Mouse (Mus musculus) fibroblast of lung, adult 2 months (primary cell): Measurements from ENCODE around the gene Ppp1r13b.

Experiments
- DNase-seq: peaks from one replicate; pipeline ENCODE4 v3.0.0-alpha.2; 2011; ENCODE audit warnings: low read depth

The Ppp1r13b gene

GRCm38 (mm10) chr12:111916514-111917217 lies 8.8 kb upstream of the Ppp1r13b start:
- no peak for DNase-seq

DNA sequence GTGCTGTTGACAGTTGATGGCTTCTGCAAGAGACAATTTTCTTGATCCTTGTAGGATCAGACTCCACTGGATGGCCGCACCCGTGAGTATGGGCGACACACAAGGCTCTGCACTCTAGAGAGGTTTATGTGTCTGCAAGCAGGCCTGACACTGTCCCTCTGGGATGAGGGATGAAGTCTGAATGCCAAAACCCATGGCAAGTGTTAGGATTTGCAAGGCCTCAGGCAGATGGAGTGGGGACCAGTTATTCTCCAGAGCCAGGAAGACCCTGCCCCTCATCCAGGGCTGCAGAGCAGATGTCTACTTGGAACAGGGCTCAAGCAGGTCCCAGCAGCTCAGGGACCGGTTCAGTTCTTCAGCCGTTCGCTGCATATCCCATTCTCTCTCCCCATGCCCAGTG lies 7.9 kb upstream of the Ppp1r13b start:
- no peak for DNase-seq

- no peak for DNase-seq
Observed at GRCm38 (mm10) chr12:111914031-111914430, 6.1 kb upstream of the Ppp1r13b start.

- no peak for DNase-seq
Observed at GRCm38 (mm10) chr12:111912802-111913201, 4.9 kb upstream of the Ppp1r13b start.

- DNase-seq, result no peak
Observed at GRCm38 (mm10) chr12:111911796-111912195, 3.9 kb upstream of the Ppp1r13b start.

GRCm38 (mm10) chr12:111911171-111911760 lies 3.4 kb upstream of the Ppp1r13b start:
- DNase-seq, result no peak

GRCm38 (mm10) chr12:111908997-111909550 lies 1.2 kb upstream of the Ppp1r13b start:
- DNase-seq, result no peak

GRCm38 (mm10) chr12:111907421-111907891 lies 454 bp downstream of the Ppp1r13b start:
- DNase-seq, result no peak

DNA sequence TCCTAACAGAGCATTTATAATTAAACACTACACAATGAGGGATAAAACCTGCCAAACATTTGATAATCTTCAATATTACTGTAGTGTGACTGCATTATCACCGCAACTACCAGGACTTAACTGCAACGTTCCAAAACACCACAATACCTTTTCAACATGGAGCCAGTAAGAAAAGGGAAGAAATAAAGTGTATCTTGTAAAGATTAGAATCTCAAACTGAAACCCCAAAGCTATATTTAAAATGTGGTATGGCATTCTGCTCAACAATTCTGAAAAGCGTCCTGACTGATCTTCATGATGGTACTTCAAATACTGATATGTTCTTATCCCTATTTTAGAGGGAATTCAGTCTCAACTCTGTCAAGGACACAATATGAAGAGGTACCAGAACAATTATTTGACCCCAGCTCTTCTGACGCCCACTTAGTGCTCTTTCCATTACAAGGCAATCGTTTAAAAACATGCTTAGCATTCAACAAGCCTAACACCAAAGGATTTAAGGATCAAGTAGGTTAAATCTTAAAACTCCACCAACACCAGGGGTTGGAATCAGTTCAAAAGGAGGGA lies 1.5 kb downstream of the Ppp1r13b start:
- DNase-seq, result no peak

GRCm38 (mm10) chr12:111902488-111902887 lies 5.4 kb downstream of the Ppp1r13b start:
- DNase-seq, result no peak

DNA sequence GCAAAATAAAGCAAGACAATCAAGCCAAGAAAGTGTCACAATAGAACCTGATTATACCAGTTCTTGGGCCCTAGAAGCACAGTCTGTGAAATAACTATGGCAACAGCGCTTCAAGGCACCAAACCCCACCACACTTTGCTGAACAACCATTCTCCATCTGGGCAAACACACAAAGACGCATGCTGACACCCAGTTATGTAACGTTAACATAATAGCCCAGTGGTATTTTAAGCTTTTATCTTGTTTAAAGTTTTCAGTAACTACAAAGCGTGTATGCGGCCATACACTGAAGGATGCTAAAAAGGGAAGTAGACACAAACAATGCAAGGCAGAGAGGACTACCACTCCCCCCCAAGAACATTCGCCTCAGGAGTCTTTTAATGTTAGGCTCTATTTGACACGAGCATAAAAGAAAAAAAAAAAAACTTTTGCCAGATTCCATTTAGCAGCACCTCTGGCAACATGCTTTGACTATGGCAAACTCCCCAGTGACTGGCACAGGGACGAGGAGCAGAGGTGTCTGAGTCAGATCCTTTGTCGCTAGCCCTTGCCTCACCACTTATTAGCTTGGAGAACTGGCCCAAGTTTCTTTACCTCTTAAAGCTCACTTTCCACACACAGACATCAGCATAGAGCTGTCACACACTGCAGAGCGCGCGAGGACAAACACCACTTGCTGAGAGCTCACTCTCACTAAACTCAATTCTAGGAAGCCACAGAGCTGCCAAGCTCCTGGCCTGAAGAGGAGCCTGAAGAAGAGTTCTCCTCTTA lies 6.6 kb downstream of the Ppp1r13b start:
- DNase-seq, result no peak

DNA sequence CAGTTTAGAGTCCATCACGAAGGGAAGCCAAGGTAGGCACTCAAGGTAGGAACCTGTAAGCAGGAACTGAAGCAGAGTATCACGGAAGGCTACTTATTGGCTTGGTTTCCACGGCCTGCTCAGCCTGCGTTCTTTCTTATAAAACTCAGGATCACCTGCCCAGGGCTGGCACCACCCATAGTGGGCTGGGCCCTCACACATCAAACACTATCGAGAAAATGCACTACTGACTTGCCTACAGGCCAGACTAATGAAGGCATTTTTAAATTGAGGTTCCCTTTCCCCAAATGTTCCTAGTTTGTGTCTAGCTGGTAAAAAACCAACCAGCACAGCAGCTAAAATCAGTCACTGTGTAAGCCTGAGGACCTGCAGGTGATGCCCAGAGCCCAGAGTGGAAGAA lies 8.3 kb downstream of the Ppp1r13b start:
- DNase-seq, result no peak

- DNase-seq, result no peak
Observed at GRCm38 (mm10) chr12:111898686-111899085, 9.2 kb downstream of the Ppp1r13b start.

DNA sequence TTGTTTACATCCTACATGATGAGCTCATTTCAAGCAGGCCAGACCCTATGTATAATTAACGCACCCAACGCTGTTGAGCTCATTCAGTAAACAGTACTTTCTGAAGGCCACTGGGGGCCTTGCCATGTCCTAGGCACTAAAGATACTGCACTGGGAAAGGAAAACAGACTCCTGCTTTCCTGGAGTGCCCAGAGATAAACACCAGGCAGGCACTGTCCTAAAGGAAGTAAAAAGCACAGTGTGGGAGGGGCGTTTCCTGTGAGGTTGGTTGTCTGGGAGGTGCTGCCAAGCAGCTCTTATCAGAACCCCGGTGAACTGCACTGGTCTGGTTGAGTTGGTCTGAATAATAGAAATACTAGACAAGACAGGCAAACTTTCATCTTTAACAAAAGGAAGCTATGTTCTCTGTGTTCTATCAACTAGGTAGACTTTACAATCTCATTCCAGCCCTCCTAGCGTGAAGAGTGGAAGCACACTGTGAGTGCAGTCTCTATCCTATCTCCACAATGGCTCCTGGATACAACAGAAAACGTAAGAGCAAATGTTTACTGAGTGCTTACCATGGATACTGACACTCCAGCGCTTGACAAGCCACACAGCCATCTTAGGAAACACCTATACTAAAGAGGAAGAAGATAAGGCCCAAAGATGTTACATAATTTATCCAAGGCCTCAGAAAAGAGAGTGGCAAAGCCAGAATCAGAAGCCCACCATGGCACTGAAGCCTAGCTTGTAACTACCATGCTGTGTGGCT lies 10.8 kb downstream of the Ppp1r13b start:
- DNase-seq, result no peak

GRCm38 (mm10) chr12:111894082-111894481 lies 13.8 kb downstream of the Ppp1r13b start:
- no peak for DNase-seq

DNA sequence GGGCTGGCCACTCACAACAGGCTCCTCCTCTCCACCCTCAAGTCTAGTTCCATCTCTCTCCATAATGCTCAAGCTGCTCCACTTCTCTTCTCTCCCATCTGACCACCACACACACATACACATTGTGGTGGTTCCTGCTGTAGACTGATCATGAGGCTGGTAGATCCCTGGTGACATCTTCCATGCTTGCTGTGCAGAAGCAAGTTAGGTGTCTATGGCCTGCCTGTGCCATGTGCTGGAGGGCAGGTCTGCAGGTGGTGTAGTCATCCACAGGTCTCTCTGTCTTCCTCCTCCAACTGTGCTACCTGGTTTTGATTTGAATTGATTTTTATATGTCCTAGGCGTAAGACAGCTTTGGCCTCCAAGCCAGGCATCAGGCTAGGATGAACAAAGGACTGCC lies 14.9 kb downstream of the Ppp1r13b start:
- DNase-seq, result no peak

DNA sequence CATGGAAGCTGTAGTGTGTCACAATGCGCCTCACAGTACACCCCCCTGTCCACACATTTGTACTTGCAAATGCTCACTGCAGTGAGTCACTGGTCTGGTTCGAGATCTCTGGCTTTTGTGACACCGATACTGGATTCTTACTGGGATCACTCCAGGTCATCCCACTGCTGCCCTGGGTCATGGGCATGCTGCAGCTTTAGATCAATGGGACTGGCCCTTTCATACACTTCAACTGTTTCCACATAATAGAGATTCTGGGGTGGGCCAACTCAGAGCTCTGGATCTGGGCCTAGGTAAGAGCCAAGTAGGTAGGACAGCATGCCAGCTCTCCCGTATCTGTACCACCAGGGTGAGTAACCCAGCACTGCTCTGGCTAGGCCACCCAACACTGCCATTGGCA lies 16.1 kb downstream of the Ppp1r13b start:
- no peak for DNase-seq

DNA sequence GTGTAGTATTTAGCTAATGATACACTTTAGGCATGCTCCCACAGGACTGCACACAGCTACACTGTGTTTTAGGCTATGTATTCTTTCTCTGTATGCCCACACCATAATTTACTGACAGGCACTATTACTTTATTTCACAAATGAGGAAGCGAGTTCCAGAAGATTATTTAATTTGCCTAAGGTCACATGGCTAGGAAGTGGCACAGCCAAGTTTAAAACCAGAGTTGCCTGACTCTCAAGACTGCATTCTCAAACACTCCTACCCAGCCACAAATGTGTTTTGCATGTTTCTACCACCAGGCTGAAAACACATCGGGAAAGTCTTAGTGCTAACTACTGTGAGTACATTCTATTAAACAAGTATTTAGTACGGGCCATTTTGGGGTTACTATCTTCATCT lies 18.7 kb downstream of the Ppp1r13b start:
- no peak for DNase-seq

DNA sequence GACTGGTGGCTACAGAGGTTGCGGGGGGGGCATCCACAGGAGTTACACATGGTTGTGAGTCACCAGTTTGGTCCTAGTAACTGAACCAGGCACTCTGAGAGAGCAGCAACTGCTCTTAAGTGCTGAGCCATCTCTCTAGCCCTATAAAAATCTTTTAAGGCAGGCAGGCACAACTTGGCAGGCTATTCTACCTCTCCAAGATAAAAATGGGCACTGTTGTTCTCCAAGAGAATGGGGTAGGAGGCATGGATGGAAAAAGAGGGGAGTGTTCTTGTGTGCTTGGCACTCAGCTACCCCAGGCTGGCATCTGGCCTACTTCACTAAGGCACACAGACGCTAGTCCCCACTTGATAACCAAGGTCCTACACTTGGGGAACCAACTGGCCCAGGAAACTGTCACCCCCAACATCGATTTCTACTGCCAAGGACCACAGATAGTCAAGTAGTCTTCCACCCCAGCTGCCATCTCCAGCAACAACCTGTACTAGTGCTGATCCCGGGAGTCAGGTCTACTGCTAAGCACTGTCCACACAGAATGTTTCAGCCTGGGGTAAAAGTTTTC lies 19.5 kb downstream of the Ppp1r13b start:
- no peak for DNase-seq

DNA sequence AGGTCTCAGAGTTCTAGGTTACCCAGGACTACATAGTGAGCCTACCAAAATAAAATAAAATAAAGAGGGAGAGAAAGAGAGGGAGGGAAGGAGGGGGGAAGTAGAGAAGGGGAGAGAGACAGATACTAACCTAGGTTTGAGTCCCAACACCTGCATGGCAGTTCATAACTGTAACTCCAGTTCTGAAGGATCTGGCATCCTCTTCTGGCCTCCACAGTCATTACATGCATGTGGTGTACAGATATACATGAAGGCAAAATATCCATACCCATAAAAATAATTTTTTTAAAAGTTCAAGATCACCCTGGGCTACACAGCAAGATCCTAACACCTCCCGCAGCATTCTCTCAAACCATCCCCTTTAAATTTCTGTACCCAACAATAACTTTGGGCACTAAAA lies 20.9 kb downstream of the Ppp1r13b start:
- no peak for DNase-seq

GRCm38 (mm10) chr12:111882852-111883251 lies 25.1 kb downstream of the Ppp1r13b start:
- DNase-seq, result no peak
